Mouse (Mus musculus): Measurements from ENCODE around the gene Ppef2.
A peak's percentile ranks its signal among the peaks of the same experiment; 100 is the strongest.

Gene Ppef2

GRCm38 (mm10) chr5:92239333-92240232, 16.5 kb downstream of the Ppef2 start:
- DNase-seq (ENCODE audit: low read depth, low spot score) = peak; percentile 81

- DNase-seq (ENCODE audit: low read depth, low spot score) = no peak
These were observed 21.0 kb downstream of the Ppef2 start for GRCm38 (mm10) chr5:92234939-92235557.

- DNase-seq (ENCODE audit: low read depth, low spot score) = no peak
These were observed 22.7 kb downstream of the Ppef2 start for GRCm38 (mm10) chr5:92233366-92233765.

GRCm38 (mm10) chr5:92231836-92232235, 24.2 kb downstream of the Ppef2 start:
- DNase-seq (ENCODE audit: low read depth, low spot score) = no peak

DNA sequence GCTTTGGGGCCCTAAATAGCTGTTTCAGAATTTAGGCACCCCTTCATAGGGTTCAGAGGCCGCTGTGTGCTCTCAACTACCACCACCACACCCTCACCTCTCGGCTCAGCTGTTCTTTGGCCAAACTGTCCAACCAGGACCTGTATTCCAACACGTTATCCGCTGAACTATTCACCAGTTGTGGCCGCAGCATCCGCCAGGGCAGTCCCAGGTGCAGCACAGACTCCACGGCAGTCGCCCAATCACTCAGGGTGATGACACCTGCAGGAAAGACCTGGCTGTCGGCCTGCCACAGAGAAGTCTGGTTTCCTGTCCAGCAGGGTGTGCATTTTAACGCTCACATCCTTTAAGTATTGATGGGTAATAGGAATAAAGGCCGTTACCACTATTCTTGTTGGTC, 25.8 kb downstream of the Ppef2 start:
- DNase-seq (ENCODE audit: low read depth, low spot score) = no peak

DNA sequence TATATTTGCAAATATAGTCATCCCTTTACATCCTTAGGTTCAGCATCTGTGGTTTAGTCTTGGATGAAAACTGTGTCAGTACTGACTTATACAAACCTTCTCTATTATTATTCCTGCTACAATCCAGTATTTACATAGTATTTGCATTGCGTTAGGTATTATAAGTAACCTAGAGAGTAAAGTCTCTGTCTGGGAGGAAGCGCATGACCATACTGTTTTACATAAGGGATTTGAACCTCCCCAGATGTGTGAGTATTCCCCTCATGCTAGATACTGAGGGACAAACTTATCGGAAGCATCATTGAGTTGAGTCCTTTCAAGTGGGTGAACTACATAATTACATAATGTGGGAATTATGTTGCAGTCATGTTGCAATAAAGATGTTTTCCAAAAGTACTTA, 26.6 kb downstream of the Ppef2 start:
- no peak for DNase-seq (ENCODE audit: low read depth, low spot score)

DNA sequence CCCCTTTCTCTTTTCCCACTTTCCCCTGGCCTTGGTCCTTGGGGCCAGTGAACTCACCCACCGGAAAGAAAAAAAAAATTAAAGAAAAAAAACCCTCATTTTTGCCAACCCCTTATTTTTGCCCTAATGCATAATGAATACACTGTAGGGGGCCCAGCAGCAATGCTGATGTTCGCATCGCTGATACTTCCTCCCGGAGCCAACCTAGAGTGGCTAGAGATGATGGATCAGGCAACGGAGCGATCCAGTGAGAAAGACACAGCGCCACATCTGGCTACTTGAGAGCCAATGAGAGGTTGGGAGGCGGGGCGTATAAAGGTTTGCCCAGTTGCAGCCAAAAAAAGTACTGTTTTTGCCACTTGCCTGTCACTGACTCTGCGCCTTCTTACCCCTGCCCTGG, 27.3 kb downstream of the Ppef2 start:
- no peak for DNase-seq (ENCODE audit: low read depth, low spot score)

- no peak for DNase-seq (ENCODE audit: low read depth, low spot score)
These were observed 28.3 kb downstream of the Ppef2 start for GRCm38 (mm10) chr5:92227782-92228181.

DNA sequence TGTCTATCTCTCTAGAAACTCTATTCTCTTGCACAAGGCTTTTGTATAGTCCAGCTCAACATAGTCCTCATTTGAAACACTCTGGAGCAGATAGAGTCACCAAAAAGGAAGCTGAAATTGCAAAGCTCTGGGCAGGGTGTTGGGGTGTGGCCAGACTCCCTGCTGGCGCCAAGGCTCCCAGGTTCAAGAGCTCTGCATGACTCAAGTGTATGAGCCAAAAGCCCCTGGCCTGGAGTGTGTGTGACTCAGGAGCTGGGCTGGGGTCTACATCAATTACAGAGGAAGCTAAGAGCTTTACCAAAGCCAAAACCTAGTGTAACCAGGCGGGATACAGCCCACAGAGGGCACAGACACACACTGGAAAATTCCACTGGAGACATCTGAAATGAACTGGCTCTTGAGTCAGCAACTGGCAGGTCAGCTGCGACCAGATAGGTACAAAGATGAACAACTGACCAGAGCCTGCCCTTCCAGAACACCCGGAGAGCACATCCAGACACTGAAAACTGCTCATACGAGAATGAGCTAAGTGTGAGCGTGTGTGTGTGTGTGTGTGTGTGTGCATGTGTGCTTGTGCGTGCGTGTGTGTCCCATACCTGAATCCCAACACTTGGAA, 35.7 kb downstream of the Ppef2 start:
- DNase-seq (ENCODE audit: low read depth, low spot score) = no peak

GRCm38 (mm10) chr5:92219826-92220225, 36.3 kb downstream of the Ppef2 start:
- DNase-seq (ENCODE audit: low read depth, low spot score) = peak; percentile 44

DNA sequence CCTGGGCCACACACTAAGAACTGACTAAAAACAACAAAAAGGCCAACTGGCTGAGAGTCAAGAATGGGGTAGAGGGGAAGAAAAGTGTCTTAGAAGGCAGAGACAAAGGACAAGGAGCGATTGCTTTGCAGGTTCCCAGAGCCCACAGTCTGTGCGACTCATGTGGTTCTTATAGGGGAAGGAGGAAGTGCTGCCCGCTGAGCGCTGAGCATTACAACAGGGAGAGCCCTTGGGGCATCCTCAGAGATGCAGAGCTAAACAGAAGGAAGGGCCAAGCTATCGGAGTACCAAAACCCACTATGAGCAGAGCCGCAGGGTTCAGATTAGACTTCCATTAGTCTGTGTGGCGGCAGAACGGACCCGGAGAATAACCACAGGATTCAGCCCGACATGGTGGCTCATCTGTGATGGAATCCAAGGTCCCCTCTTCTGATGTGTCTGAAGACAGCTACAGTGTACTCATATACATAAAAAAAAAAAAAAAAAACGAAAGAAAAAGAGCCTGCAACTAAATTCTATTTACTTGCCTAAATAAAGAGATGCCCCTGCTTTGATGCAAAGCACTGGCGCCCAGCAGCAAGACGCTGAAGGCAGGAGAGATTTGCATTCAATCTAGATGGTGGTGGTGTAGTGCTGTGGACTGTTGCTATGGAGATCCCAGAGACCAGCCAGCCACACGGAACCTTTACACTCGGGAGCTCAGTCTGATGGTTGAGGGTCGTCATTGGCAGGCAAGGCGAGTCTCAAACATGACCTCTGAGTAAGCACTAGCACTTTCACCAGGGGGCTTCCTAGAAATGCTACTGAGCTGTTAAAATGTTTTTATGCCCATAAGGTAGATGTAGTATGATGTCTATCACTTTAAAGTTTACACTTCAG, 36.9 kb downstream of the Ppef2 start:
- DNase-seq (ENCODE audit: low read depth, low spot score) = peak; percentile 19

DNA sequence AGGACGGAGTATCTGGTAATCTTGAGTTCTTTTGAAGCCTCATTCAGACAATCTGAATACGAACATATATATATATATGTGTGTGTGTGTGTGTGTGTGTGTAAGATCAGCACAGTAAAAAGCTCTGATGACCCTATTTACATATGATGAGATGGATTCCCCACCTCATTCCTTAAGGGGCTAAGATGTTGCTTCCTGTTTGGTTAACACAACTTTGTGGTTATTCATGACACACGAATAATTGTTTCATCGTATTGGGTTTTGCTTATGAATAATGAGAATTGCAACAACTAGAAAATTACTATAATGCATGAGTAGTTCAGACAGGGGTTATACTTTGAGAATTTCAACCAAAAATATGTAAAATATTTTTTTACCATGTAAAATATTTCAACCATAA, 40.8 kb downstream of the Ppef2 start, which contains the start of gene U90926:
Gene U90926, minus strand, starts transcription at position 101 of the 400 bp plus-strand sequence.
- no peak for DNase-seq (ENCODE audit: low read depth, low spot score)

DNA sequence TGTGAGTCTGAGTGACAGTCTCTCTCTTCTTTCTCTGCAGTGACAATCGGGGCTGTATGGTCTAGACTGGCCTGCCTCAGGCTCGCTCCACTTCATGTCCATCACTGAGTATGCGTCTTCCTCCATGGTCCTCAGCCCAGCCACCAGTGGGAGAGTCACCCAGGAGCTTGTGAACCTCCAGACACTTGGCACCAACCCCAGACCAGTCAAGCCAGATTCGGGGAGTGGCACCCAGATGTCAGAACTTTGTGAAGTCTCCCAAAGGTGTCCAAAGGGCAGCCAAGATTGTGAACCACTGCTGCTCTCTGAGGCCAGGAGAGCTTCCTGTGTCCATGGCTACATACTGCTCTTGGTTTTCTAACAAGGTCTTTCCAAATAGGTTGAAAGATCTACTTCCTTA, 43.8 kb downstream of the Ppef2 start:
- DNase-seq (ENCODE audit: low read depth, low spot score) = no peak

DNA sequence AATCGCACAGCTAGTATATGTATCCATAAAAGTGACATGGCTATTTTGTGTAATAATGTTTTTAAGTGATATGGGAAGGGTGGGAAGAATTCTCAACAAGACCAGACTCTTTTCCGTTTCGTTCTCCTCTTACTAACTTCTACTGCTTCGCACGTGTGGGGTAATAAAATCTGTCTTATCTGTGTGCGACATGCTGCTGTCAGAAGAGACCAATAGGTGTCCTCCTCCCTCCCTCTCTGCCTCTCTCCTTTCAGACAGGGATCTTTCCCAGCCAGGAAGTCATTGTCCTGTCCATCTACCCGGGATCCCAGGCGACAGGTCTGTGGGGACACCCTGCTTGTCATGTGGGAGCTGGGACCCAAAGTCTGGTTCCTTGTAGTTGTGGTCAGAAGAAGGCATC, 45.9 kb downstream of the Ppef2 start:
- DNase-seq (ENCODE audit: low read depth, low spot score) = no peak

DNA sequence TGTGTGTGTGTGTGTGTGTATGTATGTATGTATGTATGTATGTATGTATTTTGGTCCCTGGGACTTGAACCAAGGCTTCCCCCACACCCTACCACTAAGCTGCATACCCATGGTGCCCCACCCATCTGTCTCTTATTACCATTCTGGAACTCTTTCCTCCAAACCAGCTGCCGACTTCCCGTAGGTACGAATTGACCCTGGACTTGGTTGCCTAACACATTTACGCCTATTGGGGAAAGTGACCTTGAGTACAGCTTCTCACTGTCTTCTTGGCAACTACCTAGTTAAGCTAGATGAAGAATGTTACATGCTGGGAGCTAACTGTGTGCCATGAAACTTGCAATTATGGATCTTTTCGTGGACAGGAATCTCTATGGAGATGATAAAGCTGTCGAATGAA, 50.0 kb downstream of the Ppef2 start:
- DNase-seq (ENCODE audit: low read depth, low spot score) = no peak

GRCm38 (mm10) chr5:92205706-92206105, 50.4 kb downstream of the Ppef2 start:
- DNase-seq (ENCODE audit: low read depth, low spot score) = no peak

- DNase-seq (ENCODE audit: low read depth, low spot score) = no peak
These were observed 50.9 kb downstream of the Ppef2 start for GRCm38 (mm10) chr5:92205184-92205583.

DNA sequence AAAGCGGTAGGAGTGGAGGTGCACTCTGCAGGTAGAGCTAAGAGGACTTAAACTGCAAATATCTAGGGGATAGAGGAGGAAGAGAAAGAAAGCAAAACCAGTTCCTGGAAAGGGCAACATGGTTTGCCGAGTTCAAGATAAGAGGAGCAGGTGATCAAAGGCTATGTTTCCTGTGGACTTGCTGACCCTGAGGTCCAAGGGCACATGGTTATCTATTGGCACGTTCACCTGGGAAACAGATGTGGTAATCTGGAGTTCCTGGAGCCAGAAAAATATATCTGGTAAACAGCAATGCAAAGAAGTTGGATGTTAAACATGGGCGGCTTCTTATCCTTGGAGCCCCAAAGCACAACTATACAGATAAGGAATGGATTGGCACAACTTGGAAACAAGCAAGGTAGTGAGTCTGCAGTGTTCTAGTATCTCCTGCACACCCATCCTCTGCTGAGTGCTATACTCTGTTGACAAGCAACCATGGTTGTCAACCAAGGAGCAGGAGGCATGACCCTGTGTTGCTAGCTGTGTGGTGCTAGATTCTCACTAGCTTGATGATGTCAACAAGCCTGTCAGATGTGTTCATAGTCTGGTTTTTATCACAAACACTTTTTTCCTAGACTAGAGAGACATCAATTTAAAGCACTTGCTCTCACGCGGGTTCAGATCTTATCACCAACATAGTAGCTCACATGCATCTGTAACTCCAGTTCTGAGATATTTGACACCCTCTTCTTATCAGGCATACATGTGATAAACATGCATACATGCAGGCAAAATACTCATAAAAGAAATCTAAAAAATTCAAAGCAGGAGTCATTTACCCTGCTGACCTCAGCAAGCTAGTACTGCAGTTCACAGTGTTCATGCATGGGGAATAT, 51.7 kb downstream of the Ppef2 start:
- DNase-seq (ENCODE audit: low read depth, low spot score) = no peak

GRCm38 (mm10) chr5:92198266-92198665, 57.8 kb downstream of the Ppef2 start:
- DNase-seq (ENCODE audit: low read depth, low spot score) = peak; percentile 38

Data from brain, adult 2 months (tissue).